Mouse (Mus musculus): ENCODE results near the gene Mon2. TPM values are rescaled to one million over a fixed set of nuclear protein-coding genes. Genes with fewer than 3 reads are reported as not detected.
"Not testable (repeated sequence)": the region's sequence is repeated elsewhere in the genome, so short reads cannot be mapped to it uniquely, and the experiment has no call there.

Mon2 gene
- total RNA-seq, 2 experiments from 2014 or later = 75.4 to 88.8 TPM

DNA sequence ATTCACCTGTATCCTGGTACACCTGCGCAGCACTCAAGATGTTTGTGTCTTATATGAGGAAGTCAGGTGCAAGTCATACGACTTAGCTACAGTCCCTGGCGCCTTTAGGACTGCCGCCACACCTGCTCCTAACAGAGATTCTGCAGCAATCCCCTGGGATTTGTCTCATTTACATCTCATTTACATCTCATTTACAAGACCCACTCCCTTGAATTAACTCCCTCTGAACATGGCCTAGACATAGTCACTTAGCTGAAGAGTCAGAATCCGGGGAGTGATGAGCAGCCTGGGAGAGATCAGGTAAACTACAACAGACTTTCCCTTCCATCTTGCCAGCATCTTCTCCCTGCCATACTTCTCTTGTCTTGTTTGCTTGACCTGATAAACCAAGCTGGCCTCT is 110.7 kb downstream of the Mon2 start:
- not testable (repeated sequence) for DNase-seq (ENCODE audit: low spot score in 2 of 2)

DNA sequence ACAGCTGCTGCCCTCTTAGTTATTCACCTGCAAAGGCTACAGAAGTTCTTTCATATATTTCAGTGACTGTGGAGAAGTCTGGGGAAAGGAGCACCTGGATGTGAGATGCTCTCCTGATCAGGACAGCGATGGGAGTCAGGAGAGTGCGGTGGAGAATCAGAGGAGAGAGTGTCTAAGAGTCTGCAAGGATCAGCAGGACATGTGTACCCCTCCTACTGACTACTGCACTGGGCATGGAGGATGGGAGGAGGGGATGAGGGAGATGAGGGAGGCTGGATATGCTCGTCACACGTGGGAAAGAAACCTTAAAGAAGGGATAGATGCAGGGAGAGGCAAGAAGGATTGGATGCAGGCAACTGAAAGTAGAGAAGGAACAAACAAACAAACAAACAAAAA is 112.1 kb downstream of the Mon2 start:
- DNase-seq (ENCODE audit: low spot score in 2 of 2) = no peak

DNA sequence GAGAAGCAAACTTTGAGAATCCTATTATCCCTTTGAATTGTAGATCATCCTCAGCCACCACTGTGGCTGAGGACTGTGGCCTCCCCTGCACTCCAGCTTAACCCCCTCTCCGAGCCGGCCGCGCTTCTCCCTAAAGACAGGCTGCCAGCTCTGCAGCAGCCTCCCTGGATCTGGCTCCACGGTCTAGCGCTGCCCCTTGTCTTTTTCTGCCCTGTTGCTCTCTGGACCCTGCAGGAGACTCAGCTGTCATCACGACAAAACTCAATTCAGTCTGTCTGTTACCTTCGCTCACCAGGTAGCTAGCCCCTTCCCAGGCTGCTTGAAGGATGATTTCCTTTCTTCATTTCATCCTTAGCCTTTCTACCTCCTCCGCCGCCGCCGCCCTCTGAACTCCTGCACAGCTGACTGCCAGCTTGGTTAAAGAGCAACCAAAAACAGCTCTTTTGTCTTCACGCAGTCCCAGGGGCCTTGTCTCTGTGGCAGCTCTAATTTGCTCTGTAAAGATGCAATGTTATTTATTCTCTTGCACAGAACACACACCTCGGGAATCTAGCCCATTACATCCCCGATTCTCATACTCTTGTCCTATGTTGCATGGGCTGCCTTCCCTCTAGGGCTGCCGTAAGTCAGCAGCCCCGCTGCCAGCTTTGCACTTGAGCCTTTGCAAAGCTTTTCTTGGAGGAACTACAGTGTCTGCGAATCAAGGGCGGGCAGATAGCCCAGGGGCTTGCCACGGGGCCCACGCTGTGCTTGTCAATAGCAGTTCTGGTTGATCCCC is 112.7 kb downstream of the Mon2 start:
- no peak for DNase-seq (ENCODE audit: low spot score in 2 of 2)

DNA sequence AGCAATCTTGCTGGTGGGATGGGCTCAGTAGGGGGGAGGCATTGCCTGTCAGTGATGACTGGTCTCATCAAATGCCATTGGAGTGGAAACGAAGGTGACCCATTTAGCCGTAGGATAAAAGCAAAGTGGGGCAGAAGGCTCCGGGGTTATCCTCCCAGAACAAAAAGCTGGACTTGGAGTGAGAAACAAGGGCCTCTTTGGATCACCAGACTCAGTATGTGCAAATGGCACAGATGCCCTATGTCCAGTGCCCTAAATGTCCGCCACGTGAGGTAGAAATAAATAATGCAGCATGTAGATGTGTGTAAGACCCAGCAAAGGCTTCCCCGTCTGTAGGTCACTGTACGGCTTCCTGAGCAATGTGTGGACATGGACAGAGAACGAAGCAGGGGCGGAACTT is 113.7 kb downstream of the Mon2 start:
- DNase-seq (ENCODE audit: low spot score in 2 of 2) = no peak

DNA sequence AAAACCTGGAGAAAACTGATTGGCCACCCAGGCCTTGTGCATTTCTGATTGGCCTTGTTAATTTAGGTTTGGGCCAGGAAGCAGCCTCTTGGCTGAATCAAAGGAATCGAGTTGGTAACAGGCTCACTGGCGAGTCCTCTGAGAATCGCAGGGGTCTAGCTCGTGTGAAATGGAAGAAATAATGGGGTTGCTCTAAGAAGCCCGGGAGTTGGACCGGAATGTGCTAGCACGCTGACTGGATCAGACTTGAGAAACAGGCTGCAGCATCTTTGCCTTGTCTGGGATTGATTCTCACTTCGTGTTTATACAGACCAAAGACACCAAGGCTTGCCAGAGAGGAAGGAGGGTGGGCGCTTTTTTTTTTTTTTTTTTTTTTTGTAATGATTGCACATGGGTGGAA is 114.8 kb downstream of the Mon2 start:
- DNase-seq (ENCODE audit: low spot score in 2 of 2) = no peak

DNA sequence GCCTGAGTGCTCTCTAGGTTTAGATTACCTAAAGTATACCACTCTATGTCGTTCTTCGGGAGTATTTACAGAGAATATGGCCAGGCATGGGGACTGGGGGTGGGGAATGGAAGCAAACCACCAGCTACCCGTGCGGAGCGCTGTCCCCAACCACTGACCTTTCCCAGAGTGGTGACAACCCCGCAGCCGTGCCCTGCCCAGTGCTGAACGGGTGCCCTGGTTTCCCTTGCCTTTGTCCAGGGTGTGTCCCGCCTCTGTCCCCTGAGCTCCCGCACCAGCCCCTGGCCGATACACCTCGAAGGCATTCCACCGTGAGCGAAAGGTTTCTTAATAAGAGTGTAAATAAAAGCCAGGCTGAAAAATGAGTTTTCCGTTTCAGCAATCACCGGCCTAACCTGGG is 115.6 kb downstream of the Mon2 start:
- no peak for DNase-seq (ENCODE audit: low spot score in 2 of 2)

DNA sequence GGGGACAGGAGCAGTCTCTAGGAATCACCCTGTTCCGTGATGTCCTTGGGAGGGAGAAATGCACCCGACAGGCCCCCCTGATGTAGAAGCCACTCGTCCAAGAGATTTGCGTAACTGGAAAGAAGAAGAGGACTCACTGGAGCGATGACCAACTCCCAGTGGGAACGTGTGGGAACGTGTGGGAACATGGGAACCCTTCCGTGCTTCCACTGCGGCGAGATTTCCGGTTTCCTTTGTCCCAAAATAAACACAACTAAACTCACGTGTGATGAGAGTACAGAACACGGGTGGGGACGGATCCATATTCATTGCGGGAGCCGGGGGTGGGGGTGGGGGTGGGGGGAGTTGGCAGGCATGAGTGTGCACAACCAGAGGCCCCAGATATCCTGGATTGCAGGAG is 116.1 kb downstream of the Mon2 start:
- DNase-seq (ENCODE audit: low spot score in 2 of 2) = no peak

DNA sequence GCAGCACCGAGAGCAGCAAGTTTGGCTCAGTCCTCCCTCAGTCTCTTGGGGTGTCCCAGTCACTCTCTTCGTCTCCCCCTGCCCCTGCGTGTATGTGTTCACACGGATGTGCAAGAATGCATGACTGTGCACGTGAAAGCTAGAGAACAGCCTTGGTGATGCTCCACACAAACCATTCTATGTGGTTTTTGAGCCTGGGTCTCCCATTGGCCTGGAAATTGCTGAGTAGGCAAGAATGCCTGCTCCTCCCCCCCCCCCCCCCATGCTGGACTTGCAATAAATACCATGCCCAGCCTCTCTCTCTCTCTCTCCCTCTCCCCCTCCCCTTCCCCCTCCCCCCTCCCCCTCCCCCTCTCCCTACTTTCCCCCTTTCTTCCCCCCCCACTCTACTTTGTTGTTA is 117.6 kb downstream of the Mon2 start:
- DNase-seq (ENCODE audit: low spot score in 2 of 2) = no peak

DNA sequence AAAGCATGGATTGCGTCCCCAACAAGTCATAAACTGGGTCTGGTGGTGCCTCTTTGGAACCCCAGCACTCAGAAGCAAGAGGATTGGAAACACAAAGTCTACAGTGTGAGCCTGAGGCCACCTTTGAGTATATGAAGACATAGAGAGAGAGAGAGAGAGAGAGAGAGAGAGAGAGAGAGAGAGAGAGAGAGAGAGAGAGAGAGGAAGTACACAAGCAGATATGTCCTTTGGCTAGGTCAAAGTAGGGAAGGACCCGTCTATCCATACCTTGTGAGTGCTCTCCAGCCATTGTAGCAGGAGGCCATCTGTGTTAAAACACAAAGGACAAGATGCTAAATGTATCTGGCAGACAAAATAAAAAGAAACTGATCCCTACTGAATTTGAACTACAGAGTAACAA is 118.4 kb downstream of the Mon2 start:
- DNase-seq (ENCODE audit: low spot score in 2 of 2) = no peak

DNA sequence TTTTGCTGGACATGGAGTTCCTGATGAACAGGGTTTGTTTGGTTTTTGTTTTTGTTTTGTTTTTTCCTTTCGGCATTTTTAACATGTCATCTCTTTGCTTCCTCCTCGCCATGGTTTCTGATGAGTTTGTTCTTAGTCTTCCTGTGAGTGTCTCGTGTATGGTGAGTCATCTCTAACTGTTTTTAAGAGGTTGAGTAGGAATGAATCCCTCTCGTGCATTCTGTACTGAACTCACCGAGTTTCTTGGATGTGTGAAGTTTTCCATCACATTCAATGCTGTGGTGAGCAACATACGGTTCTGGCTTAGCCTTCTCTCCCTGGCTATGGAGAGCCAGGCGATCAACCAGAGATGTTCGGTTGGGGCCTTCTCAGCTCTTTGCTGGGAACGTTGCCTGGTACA is 122.7 kb downstream of the Mon2 start:
- no peak for DNase-seq (ENCODE audit: low spot score in 2 of 2)

DNA sequence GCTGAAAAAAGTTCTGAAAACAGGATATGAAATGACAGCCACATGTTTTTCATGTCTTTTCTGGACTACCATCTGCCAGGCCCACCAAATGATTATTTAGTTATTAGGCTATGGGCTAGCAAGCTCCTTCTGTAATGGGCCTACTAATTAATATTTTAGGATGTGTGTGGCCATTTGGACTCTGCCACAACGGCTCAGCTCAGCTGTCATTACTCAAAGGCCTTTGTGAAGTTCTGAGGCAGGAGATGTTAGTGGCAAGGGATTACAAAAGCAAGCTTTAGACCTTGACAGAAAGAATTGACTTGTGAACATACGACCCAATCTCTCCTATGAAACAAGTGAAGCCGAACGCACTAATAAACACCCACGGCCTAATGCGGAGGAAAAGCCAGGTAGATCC is 125.3 kb downstream of the Mon2 start:
- DNase-seq (ENCODE audit: low spot score in 2 of 2) = no peak

DNA sequence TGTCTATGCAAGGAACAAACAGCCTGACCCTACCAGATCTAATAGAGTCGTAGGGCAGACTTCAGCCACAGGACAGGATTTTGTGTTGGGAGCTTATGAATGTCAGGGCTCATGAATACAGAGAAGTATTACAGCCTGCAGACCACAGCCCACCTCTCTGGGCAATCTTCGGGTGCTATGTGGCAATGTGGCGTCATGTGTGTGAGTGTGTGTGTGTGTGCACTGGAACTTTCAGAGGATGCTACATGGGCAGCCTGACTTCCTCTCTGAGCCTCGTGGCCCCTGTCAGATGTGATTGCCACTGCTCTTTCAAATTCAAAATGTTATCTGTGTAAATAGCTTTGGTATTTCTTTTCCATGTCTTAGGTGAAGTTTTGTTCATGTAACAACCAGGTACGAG is 131.4 kb downstream of the Mon2 start:
- no peak for DNase-seq (ENCODE audit: low spot score in 2 of 2)

DNA sequence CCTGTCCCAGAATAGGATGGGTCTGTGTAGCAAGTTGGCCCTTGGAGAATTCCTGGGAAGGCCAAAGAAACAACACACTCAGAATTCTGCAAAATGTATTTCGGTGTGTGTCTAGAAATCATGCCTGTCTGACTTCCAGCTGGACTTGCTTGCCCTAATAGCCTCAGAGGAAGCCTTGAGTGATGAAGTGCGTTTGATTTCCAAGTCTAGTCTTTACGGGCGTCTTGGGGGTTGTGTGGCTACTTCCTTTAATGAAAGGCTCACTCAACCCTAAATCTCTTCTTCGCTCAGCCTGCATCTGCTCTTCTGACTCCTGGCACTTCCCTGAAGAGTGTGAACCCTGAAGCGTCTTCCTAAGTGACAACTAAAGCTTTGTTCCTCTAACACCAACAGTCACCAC is 132.5 kb downstream of the Mon2 start:
- no peak for DNase-seq (ENCODE audit: low spot score in 2 of 2)

DNA sequence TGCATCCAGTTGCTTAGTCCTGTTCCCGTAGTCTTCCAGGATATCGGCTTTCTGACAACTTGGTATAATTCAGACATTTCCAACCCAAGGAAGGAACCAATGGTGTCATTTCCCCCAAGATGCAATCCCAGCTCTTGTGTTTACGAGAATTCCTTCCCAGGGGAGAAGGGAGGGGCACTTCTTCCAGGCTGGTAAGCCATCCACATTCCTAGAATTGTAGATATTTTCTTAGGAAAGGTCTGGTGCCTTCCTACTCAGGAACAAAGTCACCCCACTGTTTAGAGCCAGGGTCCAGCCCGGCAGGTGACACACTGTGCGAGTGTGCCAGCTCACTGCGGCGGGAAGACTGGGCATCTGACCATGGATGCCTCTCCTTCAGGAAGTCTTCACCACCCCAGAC is 133.5 kb downstream of the Mon2 start:
- no peak for DNase-seq (ENCODE audit: low spot score in 2 of 2)

Small RNAs within 50 kb of the gene (microRNA-seq; reads per million reads assigned to microRNA genes)
- 35,867 to 41,796 reads per million in 2 experiments for gene Mirlet7i (ENCODE audit: borderline number of aligned reads in 2 of 2)

Other genes starting within 250 kb of the Mon2 start
- 10 to 100 TPM; 75.2 to 92.7 TPM for gene Usp15, start 120.5 kb upstream of the Mon2 start, total RNA-seq (2021)
- gene Fam19a2, start 187.5 kb upstream of the Mon2 start, total RNA-seq (2021) = 1 to 10 TPM; 1.4 to 1.7 TPM